Mouse (Mus musculus): ENCODE data around the gene Tpm1. TPM values are rescaled to one million over a fixed set of nuclear protein-coding genes. Genes with fewer than 3 reads are reported as not detected.

The Tpm1 gene
- polyA plus RNA-seq, 1 experiment from 2014 or later, result 635 TPM

GRCm38 (mm10) chr9:66975239-66975645, 74.0 kb downstream of the Tpm1 start, which contains the start of gene Lactb:
TSS of gene Lactb (minus strand) at chr9:66975484.
- peak within 1 kb of the TSS; percentile 79 for H3K4me3 ChIP-seq (ENCODE audit: low read depth, low read length)
- H3K27ac ChIP-seq (ENCODE audit: low read depth), result peak within 1 kb of the TSS; percentile 82
- H3K9me3 ChIP-seq (ENCODE audit: low read depth, low read length), result no peaks in the 10 kb centered on the region
- peak; percentile 94 for DNase-seq
- H3K4me1 ChIP-seq (ENCODE audit: insufficient read depth), result no peaks in the 10 kb centered on the region
- TF ChIP-seq CTCF (IDR thresholded peaks at IDR 0.05; ENCODE audit: low read depth), result no peak
- WGBS, result 1% methylated on average over 32 of the region's 32 CpGs
- no peaks in the 10 kb centered on the region for H3K27me3 ChIP-seq (ENCODE audit: insufficient read depth, low read length)
- H3K9ac ChIP-seq, result peak within 1 kb of the TSS; percentile 68
- H3K4me2 ChIP-seq, result peak within 1 kb of the TSS; percentile 77
- ATAC-seq (ENCODE audit: insufficient read depth), result peak; percentile 98
- 0 out of 2 replicates have a peak, but pooled peaks cover 6% of the 10 kb centered on the region for H3K36me3 ChIP-seq (ENCODE audit: insufficient read depth)

DNA sequence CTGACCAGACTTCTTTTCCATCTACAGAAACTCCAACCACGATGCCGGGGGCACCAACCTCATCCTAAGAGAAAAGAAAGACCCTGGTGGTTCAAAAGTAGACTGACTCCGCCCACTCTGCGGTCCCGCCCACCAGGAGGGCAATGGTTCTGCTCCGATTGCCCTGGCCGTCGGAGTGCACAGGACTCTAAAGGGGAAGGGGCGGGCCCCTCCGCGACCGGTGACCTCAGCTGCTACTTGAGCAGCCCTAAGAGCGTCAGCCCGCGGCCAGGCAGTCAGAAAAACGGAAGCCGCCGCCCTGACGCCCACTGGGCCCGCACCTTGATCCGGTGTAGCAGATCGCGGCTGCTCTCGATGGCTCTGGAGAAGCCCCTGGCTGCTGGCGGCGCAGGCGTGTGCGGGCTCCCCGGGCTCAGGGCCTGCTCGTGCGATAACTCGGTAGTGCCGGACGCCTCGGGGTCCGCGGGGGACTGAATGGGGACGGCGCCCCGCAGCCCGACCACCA, 74.4 kb downstream of the Tpm1 start:
- peak overlapping the region; percentile 79 for H3K4me3 ChIP-seq (ENCODE audit: low read depth, low read length)
- no peak for TF ChIP-seq CTCF (IDR thresholded peaks at IDR 0.05; ENCODE audit: low read depth)
- no peaks in the 10 kb centered on the region for H3K27me3 ChIP-seq (ENCODE audit: insufficient read depth, low read length)
- ATAC-seq (ENCODE audit: insufficient read depth) (peak; percentile 86), DNase-seq (peak; percentile 81)
- H3K36me3 ChIP-seq (ENCODE audit: insufficient read depth), result 0 out of 2 replicates have a peak, but pooled peaks cover 10% of the 10 kb centered on the region
- peak overlapping the region; percentile 68 for H3K9ac ChIP-seq
- no peaks in the 10 kb centered on the region for H3K9me3 ChIP-seq (ENCODE audit: low read depth, low read length)
- no peaks in the 10 kb centered on the region for H3K4me1 ChIP-seq (ENCODE audit: insufficient read depth)
- under 1% methylated on average over 41 of the region's 41 CpGs for WGBS
- peak overlapping the region; percentile 77 for H3K4me2 ChIP-seq
- peak overlapping the region; percentile 82 for H3K27ac ChIP-seq (ENCODE audit: low read depth)

Other genes starting within 250 kb of the Tpm1 start
- gene Aph1c, start 214.7 kb downstream of the Tpm1 start, polyA plus RNA-seq (2014; fragmentation: Nextera tagmentation; extraction: Ambion mirVana), result 3.6 and 4.0 TPM in 2 replicates
- 29.9 and 35.0 TPM in 2 replicates for gene Rab8b, start 129.7 kb downstream of the Tpm1 start, polyA plus RNA-seq (2014; fragmentation: Nextera tagmentation; extraction: Ambion mirVana)
- 656 and 719 TPM in 2 replicates for gene Rps27l, start 103.3 kb downstream of the Tpm1 start, polyA plus RNA-seq (2014; fragmentation: Nextera tagmentation; extraction: Ambion mirVana)
- 8.7 and 9.8 TPM in 2 replicates for gene Lactb, start 73.9 kb downstream of the Tpm1 start, polyA plus RNA-seq (2014; fragmentation: Nextera tagmentation; extraction: Ambion mirVana)